Mouse (Mus musculus): Measurements from ENCODE around the gene Prrc2b.
A peak's percentile ranks its signal among the peaks of the same experiment; 100 is the strongest.

Prrc2b gene

GRCm38 (mm10) chr2:32235433-32235832, 84.6 kb downstream of the Prrc2b start:
- DNase-seq (ENCODE audit: low read depth): no peak

GRCm38 (mm10) chr2:32235886-32236759, 85.2 kb downstream of the Prrc2b start, which contains the start of gene Pomt1:
Gene Pomt1, plus strand, starts transcription at chr2:32236590.
- DNase-seq (ENCODE audit: low read depth): peak; percentile 87

GRCm38 (mm10) chr2:32236760-32237487, 86.0 kb downstream of the Prrc2b start:
- peak; percentile 61 for DNase-seq (ENCODE audit: low read depth)

- no peak for DNase-seq (ENCODE audit: low read depth)
These were observed 86.7 kb downstream of the Prrc2b start for GRCm38 (mm10) chr2:32237571-32237970.

- no peak for DNase-seq (ENCODE audit: low read depth)
These were observed 88.0 kb downstream of the Prrc2b start for GRCm38 (mm10) chr2:32238708-32239435.

- no peak for DNase-seq (ENCODE audit: low read depth)
These were observed 89.7 kb downstream of the Prrc2b start for GRCm38 (mm10) chr2:32240591-32240990.

- no peak for DNase-seq (ENCODE audit: low read depth)
These were observed 92.1 kb downstream of the Prrc2b start for GRCm38 (mm10) chr2:32242986-32243385.

- DNase-seq (ENCODE audit: low read depth): no peak
These were observed 95.9 kb downstream of the Prrc2b start for GRCm38 (mm10) chr2:32246741-32247140.

- DNase-seq (ENCODE audit: low read depth): no peak
These were observed 97.8 kb downstream of the Prrc2b start for GRCm38 (mm10) chr2:32248377-32249361.

GRCm38 (mm10) chr2:32251791-32252527, 101.1 kb downstream of the Prrc2b start:
- no peak for DNase-seq (ENCODE audit: low read depth)

- DNase-seq (ENCODE audit: low read depth): no peak
These were observed 101.8 kb downstream of the Prrc2b start for GRCm38 (mm10) chr2:32252658-32253057.

- no peak for DNase-seq (ENCODE audit: low read depth)
These were observed 102.5 kb downstream of the Prrc2b start for GRCm38 (mm10) chr2:32253352-32253751.

GRCm38 (mm10) chr2:32254563-32254962, 103.7 kb downstream of the Prrc2b start:
- DNase-seq (ENCODE audit: low read depth): no peak

- DNase-seq (ENCODE audit: low read depth): no peak
These were observed 105.4 kb downstream of the Prrc2b start for GRCm38 (mm10) chr2:32256273-32256672.

- no peak for DNase-seq (ENCODE audit: low read depth)
These were observed 108.1 kb downstream of the Prrc2b start for GRCm38 (mm10) chr2:32258887-32259533.

GRCm38 (mm10) chr2:32259657-32260417, 109.0 kb downstream of the Prrc2b start, which contains the start of gene Uck1:
Gene Uck1, minus strand, starts transcription at chr2:32260159.
- peak; percentile 88 for DNase-seq (ENCODE audit: low read depth)

GRCm38 (mm10) chr2:32260635-32261034, 109.8 kb downstream of the Prrc2b start:
- DNase-seq (ENCODE audit: low read depth): peak; percentile 85

GRCm38 (mm10) chr2:32275823-32276222, 124.9 kb downstream of the Prrc2b start:
- no peak for DNase-seq (ENCODE audit: low read depth)

GRCm38 (mm10) chr2:32282289-32282688, 131.4 kb downstream of the Prrc2b start:
- DNase-seq (ENCODE audit: low read depth): no peak
